Mouse (Mus musculus): ENCODE measurements at regions not wholly inside any gene's neighbourhood (a gene's known extent, or its start where the extent isn't known, plus 50 kb on each side); places are given as distances from the start of the nearest gene placed in this dataset.

DNA sequence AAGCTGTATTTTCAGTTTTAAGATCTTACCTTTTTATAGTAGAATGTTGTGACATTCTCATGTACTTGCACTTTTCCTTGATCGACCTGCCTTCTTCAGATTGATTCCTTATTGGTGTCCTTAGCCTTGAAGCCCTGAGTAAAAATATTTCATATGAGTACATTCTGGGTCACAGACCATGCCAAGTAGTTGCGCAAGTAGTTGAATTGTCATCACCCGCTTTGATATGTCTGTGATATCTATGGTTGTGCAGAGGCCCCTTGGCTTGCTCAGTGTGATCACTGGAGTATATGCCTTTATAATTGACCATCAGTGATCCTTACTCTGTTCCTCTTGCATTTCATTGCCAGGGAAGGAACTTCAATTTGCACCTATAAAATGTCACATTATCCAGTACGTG, 131.1 kb upstream of the Reg3g start:
- H3K4me2 ChIP-seq (replicated peaks): no peak overlapping the region
- no peak overlapping the region for H3K4me3 ChIP-seq
- no peak overlapping the region for H3K9ac ChIP-seq (replicated peaks)
- H3K27me3 ChIP-seq: no peaks in the 10 kb centered on the region
- no peaks in the 10 kb centered on the region for H3K36me3 ChIP-seq
- H3K9me3 ChIP-seq: no peaks in the 10 kb centered on the region
- H3K4me1 ChIP-seq: no peaks in the 10 kb centered on the region
- no peak for ATAC-seq (replicated peaks)
- no peak overlapping the region for H3K27ac ChIP-seq (replicated peaks)
- 93% methylated on average over 4 of the region's 4 CpGs for WGBS

DNA sequence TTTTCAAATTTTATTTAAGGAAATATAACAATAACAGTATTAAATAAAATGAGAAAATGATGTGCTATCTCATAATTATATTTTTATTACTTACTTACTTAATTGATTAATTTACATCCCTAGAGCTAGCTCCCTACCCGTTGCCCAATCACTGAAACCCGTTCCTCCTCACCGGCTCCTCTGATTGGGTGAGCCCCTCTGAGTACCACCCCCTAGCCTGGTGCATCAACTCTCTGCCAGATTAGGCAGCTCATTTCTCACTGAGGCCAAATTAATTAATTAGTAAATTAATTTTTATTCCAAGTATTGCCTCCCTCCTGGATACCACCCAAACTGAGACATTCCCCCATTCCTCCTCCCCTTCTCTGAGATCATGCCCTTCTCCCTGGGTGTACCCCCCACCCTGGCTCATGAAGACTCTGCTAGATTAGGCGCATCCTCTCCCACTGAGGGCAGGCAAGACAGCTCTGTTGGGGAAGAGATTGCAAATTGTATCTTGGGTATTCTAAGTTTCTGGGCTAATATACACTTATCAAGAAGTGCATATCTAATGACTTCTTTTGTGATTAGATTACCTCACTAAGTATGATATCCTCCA, 101.4 kb upstream of the Reg3g start:
- no peaks in the 10 kb centered on the region for H3K4me1 ChIP-seq
- no peak overlapping the region for H3K9ac ChIP-seq (replicated peaks)
- H3K4me2 ChIP-seq (replicated peaks): no peak overlapping the region
- H3K9me3 ChIP-seq: no peaks in the 10 kb centered on the region
- 96% methylated on average over 4 of the region's 4 CpGs for WGBS
- no peak overlapping the region for H3K4me3 ChIP-seq
- no peaks in the 10 kb centered on the region for H3K27me3 ChIP-seq
- ATAC-seq (replicated peaks): no peak
- no peaks in the 10 kb centered on the region for H3K36me3 ChIP-seq
- no peak overlapping the region for H3K27ac ChIP-seq (replicated peaks)

DNA sequence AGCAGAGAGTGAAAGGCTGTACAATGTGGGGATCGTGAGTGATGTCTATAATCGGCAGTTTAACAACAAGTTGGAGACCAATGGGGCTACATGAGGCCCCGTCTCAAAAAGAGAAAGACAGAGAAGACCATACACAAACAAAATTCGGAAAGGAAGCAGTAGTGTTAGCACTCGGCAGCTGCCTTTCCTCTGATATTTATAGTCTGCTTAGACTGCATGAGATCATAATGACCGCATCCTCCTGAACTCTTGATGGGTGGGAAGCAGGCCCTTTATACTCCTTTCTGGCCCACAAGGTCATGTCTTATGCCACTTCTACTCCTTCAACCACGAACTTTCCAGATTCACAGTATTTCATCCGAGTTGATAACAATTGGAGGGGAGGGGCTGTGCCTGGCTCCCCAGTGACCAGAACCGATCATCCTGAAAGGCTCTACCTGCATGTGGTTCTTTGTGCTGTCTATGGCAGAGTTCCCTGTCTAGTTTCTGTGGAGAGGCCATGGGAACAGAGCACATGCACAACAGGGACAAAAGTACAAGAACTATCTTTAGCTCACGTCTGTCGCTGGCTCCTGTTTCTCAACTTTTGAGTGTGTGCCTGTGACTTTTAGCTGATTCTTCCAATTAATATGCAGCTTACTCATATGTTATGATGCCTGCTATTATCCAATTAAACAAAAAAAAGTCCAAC, 84.5 kb upstream of the Reg3g start:
- no peak for ATAC-seq (replicated peaks)
- WGBS: 47% methylated on average over 11 of the region's 11 CpGs
- Histone ChIP-seq H3K9me3 (no peaks in the 10 kb centered on the region), H3K9ac (replicated peaks) (no peak overlapping the region), H3K4me2 (replicated peaks) (no peak overlapping the region), H3K4me3 (no peak overlapping the region), H3K27me3 (no peaks in the 10 kb centered on the region), H3K36me3 (no peaks in the 10 kb centered on the region), H3K4me1 (peaks cover 9% of the 10 kb centered on the region), H3K27ac (replicated peaks) (no peak overlapping the region)

DNA sequence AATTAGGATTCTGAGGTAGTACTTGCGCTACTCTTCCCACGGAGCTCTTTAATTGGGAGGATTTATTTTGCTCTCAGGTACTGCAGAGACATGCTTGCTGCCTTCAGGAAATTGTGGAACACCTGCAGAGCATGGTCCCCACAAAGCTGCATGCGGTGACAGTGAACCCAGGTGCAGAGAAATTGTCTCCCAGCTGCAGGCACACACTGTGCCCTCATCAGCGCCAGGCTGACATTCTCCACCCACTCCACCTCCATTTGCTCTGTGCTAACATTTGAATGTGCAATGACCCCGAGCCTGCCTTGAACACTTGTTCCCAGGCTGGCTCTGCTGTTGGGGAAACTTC, 83.7 kb upstream of the Reg3g start:
- H3K9ac ChIP-seq (replicated peaks): no peak overlapping the region
- H3K4me2 ChIP-seq (replicated peaks): no peak overlapping the region
- H3K9me3 ChIP-seq: no peaks in the 10 kb centered on the region
- H3K27ac ChIP-seq (replicated peaks): no peak overlapping the region
- no peaks in the 10 kb centered on the region for H3K27me3 ChIP-seq
- WGBS: 21% methylated on average over 5 of the region's 5 CpGs
- no peaks in the 10 kb centered on the region for H3K36me3 ChIP-seq
- H3K4me1 ChIP-seq: peaks cover 9% of the 10 kb centered on the region
- no peak overlapping the region for H3K4me3 ChIP-seq
- peak; percentile 38; the same call in 1 of the 2 replicates for ATAC-seq (replicated peaks)

DNA sequence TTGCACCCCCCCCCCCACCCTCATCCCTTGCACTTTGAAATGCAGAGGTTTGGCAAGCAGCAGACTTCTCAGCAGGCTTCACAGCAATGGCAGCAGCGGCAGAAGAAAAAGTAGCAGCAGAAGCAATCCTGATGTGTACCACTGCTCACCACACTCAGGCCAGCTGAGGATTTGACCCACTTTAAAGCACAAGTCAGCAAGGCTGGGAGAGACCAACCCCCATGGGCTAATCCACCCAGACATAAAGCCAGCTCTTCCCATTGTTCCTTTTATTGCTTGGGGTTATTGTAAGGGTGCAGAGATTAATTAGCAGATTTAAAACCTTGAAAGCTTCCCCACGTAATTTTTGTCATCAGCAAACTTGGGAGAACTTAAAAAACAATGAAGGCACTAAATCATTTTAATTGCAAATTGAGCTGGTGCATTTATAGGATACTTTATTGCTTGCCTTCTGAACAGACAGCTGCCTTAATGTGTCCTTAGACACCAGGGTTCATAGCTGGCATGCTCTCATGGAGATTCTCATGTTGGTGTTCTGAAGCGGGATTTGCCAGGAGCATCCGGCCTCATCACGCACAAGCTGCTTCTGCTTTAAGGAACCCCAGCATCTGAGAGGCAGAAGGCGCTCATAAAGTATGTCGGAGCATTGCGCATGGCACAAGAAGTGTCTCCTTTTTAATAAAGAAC, 83.1 kb upstream of the Reg3g start:
- H3K4me3 ChIP-seq: no peak overlapping the region
- H3K36me3 ChIP-seq: no peaks in the 10 kb centered on the region
- H3K4me1 ChIP-seq: peaks cover 9% of the 10 kb centered on the region
- no peak overlapping the region for H3K9ac ChIP-seq (replicated peaks)
- H3K9me3 ChIP-seq: no peaks in the 10 kb centered on the region
- no peak overlapping the region for H3K27ac ChIP-seq (replicated peaks)
- WGBS: 22% methylated on average over 8 of the region's 8 CpGs
- H3K4me2 ChIP-seq (replicated peaks): no peak overlapping the region
- no peaks in the 10 kb centered on the region for H3K27me3 ChIP-seq
- peak; percentile 35; the same call in 1 of the 2 replicates for ATAC-seq (replicated peaks)

DNA sequence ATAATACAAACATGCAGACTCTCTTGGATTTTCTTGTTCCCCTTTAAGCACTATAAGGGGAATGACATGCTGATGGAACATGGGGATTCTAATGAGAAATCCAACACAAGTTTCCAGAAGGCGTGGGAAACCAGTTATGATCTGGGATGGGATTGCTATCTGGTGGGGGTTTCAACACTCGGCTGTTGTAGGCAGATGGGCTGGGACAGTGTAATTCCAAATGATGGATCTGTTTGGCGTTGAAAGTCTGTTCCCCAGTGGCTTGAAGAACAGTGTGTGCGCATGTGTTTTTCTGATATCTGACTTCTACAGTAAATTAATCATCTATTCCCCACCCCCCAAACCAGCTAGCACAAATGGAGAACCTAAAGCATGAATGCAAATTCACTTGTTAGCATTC, 79.8 kb upstream of the Reg3g start:
- 67% methylated on average over 4 of the region's 4 CpGs for WGBS
- no peak overlapping the region for H3K27ac ChIP-seq (replicated peaks)
- H3K4me1 ChIP-seq: peaks cover 9% of the 10 kb centered on the region
- no peaks in the 10 kb centered on the region for H3K9me3 ChIP-seq
- no peak overlapping the region for H3K4me2 ChIP-seq (replicated peaks)
- no peaks in the 10 kb centered on the region for H3K27me3 ChIP-seq
- no peaks in the 10 kb centered on the region for H3K36me3 ChIP-seq
- H3K9ac ChIP-seq (replicated peaks): no peak overlapping the region
- no peak for ATAC-seq (replicated peaks)
- no peak overlapping the region for H3K4me3 ChIP-seq

DNA sequence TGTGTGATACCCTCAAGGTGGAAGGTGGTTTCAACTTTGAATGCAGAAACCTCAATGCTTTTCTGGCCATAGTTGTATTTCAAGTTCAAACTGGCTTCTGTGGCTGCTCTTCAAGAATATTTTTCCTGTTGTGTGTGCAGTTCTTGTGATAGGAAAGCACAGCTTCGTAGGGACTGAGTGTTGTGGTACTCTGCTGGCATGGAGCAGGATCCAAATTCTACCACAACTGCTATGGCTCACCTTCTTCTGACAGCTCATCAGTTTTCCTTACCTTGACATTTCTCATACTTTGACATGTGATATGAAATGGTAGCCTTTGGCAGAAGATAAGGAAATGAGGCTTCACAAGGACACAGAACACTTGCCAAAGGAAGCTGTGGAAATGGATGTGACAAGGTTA, 79.0 kb upstream of the Reg3g start:
- Histone ChIP-seq H3K9me3 (no peaks in the 10 kb centered on the region), H3K36me3 (no peaks in the 10 kb centered on the region), H3K4me3 (no peak overlapping the region), H3K4me2 (replicated peaks) (no peak overlapping the region), H3K27me3 (no peaks in the 10 kb centered on the region), H3K9ac (replicated peaks) (no peak overlapping the region), H3K4me1 (peaks cover 9% of the 10 kb centered on the region), H3K27ac (replicated peaks) (no peak overlapping the region)
- WGBS: 88% methylated on average over 1 of the region's 1 CpGs
- no peak for ATAC-seq (replicated peaks)

DNA sequence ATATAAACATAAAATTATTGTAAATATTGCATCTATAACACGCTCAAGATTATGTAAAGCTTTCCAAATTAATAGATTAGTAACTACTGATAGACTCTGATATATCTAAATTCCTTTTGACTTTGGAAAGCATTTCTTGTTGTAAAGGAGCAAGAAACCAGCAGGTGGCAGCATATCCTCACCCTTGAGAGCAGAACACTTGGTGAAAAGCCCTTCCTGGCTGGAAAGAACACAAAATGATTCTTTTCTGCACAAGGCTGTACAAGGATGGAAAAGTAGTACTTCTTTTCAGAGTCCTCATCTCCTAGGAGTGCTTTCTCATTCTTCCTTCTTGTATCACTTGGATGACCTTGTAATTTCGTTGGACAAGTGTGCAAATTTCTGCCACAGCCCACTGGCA, 75.6 kb upstream of the Reg3g start:
- Histone ChIP-seq H3K4me3 (no peak overlapping the region), H3K27ac (replicated peaks) (no peak overlapping the region), H3K4me1 (no peaks in the 10 kb centered on the region), H3K36me3 (no peaks in the 10 kb centered on the region), H3K4me2 (replicated peaks) (no peak overlapping the region), H3K27me3 (no peaks in the 10 kb centered on the region), H3K9ac (replicated peaks) (no peak overlapping the region), H3K9me3 (no peaks in the 10 kb centered on the region)
- WGBS: 15% methylated on average over 2 of the region's 2 CpGs
- ATAC-seq (replicated peaks): peak; percentile 76

DNA sequence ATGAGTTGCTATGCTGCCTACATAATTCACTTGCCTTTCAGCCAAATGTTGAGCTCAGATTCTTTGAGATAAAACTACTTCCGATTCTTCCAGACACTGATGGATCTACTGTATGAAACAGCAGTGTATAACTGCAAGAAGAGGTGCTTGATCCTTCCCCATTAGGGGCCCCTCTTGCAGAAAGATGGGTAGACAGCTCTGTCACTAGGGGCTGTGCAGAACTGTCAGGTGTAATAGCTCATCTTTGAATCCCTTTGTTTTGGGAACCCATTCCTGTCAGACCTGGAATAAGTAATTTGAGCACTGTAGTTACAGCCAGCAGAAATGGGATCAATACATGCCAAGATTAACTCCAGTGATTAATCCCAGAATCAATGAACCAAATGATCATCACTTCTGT, 68.8 kb upstream of the Reg3g start:
- no peaks in the 10 kb centered on the region for H3K9me3 ChIP-seq
- H3K27ac ChIP-seq (replicated peaks): no peak overlapping the region
- H3K4me2 ChIP-seq (replicated peaks): no peak overlapping the region
- WGBS: 87% methylated on average over 1 of the region's 1 CpGs
- no peak overlapping the region for H3K4me3 ChIP-seq
- no peak overlapping the region for H3K9ac ChIP-seq (replicated peaks)
- ATAC-seq (replicated peaks): no peak
- no peaks in the 10 kb centered on the region for H3K36me3 ChIP-seq
- H3K27me3 ChIP-seq: no peaks in the 10 kb centered on the region
- no peaks in the 10 kb centered on the region for H3K4me1 ChIP-seq

DNA sequence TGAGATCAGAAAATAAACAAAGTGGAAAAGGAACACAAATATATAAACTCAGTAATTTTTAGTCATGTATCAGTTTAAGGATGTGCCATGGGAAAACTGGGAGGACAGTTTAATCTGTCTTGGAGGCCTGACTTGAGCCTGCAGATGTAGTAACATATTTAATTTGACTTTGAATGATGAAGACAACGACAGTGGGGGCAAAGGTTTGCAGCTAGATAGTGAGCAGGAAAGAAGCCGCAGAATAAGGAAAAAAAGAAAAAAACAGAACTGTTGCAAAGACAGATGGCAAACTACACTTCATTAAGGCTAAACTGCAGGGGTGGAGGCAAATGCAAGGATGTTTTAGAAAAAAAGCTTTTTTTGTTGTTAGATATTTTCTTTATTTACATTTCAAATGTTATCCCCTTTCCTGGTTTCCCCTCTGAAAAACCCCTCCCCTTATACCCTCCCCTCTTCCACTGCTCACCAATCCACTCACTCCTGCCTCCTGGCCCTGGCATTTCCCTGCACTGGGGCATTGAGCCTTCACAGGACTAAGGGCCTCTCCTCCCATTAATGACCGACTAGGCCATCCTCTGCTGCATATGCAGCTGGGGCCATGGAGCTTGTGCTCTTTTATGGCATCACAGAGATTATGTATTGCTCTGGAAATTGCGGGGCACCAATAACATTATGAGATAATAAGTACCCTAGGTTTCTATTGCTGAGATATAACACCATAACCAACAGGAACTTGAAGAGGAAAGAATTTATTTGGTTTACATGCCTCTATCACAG, 58.5 kb upstream of the Reg3g start:
- Histone ChIP-seq H3K36me3 (no peaks in the 10 kb centered on the region), H3K9me3 (no peaks in the 10 kb centered on the region), H3K9ac (replicated peaks) (no peak overlapping the region), H3K27ac (replicated peaks) (no peak overlapping the region), H3K4me2 (replicated peaks) (no peak overlapping the region), H3K4me1 (no peaks in the 10 kb centered on the region), H3K4me3 (no peak overlapping the region), H3K27me3 (no peaks in the 10 kb centered on the region)
- ATAC-seq (replicated peaks): no peak
- WGBS: 67% methylated on average over 4 of the region's 4 CpGs
